Mouse (Mus musculus) CH12.LX (cell line): ENCODE measurements around the gene Hpn. TPM values are rescaled to one million over a fixed set of nuclear protein-coding genes. Genes with fewer than 3 reads are reported as not detected.

ENCODE experiments used
- DNase-seq: peaks from one replicate; pipeline ENCODE4 v3.0.0-alpha.2; 2013; ENCODE audit errors: extremely low read depth
- H3K27ac ChIP-seq: 2 replicates; pipeline ENCODE4 v1.5.1; 2012; ENCODE audit warnings: low read depth, mild to moderate bottlenecking, control low read depth, moderate library complexity; ENCODE audit not compliant: insufficient read depth
- H3K27me3 ChIP-seq: replicated peaks from 2 replicates; pipeline ENCODE3; 2012; ENCODE audit warnings: inconsistent platforms
- H3K36me3 ChIP-seq, 2 experiments: replicated peaks in 1 of 2; 2 replicates each; pipeline versions ENCODE3 to v1.6.1; 2012; ENCODE audit warnings: inconsistent platforms in 1 of 2, low read length in 1 of 2, mild to moderate bottlenecking in 1 of 2, mixed read lengths in 1 of 2, moderate library complexity in 1 of 2; ENCODE audit not compliant: control insufficient read depth in 1 of 2, insufficient read depth in 1 of 2
- H3K4me1 ChIP-seq, 2 experiments: 2 replicates each; pipeline ENCODE4 v1.6.1; 2012; ENCODE audit warnings: inconsistent platforms in 1 of 2, moderate library complexity in 1 of 2; ENCODE audit not compliant: insufficient read depth in 2 of 2, control insufficient read depth in 1 of 2
- H3K4me2 ChIP-seq: 2 replicates; pipeline ENCODE4 v1.6.1; 2012; ENCODE audit warnings: low read depth, mild to moderate bottlenecking, control low read depth; ENCODE audit not compliant: poor library complexity, insufficient read depth, severe bottlenecking
- H3K4me3 ChIP-seq, 3 experiments: fragments of 150-350 bp in 1 of 3; sonication (generic) in 1 of 3; replicated peaks in 1 of 3; 2 replicates each; pipeline versions ENCODE3 to v1.5.1; 2011 to 2012; ENCODE audit warnings: low read depth in 2 of 3, low read length in 2 of 3, mild to moderate bottlenecking in 2 of 3, moderate library complexity in 2 of 3, control low read depth in 1 of 3, improper control_type of control experiment in 1 of 3, inconsistent platforms in 1 of 3, mixed read lengths in 1 of 3; ENCODE audit not compliant: poor library complexity in 1 of 3
- H3K79me2 ChIP-seq: replicated peaks from 2 replicates; pipeline ENCODE4 v1.6.1; 2012; ENCODE audit warnings: mild to moderate bottlenecking, moderate library complexity; ENCODE audit not compliant: control insufficient read depth, poor library complexity, insufficient read depth, severe bottlenecking; ENCODE audit errors: extremely low read depth
- H3K9ac ChIP-seq: 2 replicates; pipeline ENCODE4 v1.6.1; 2012; ENCODE audit warnings: low read depth, mild to moderate bottlenecking, control low read depth, moderate library complexity; ENCODE audit not compliant: insufficient read depth
- H3K9me3 ChIP-seq: replicated peaks from 2 replicates; pipeline ENCODE3; 2012; ENCODE audit warnings: low read length, inconsistent platforms, mixed read lengths
- BHLHE40 ChIP-seq: IDR thresholded peaks from 2 replicates; pipeline ENCODE4 v1.6.1; 2011; ENCODE audit warnings: mild to moderate bottlenecking, low read depth, low read length, improper control_type of control experiment
- CHD1 ChIP-seq: IDR thresholded peaks from 2 replicates; pipeline ENCODE4 v1.6.1; 2012; ENCODE audit warnings: low read depth, low read length, improper control_type of control experiment, inconsistent platforms
- CTCF ChIP-seq, 2 experiments: IDR thresholded peaks in 1 of 2; conservative IDR thresholded peaks in 1 of 2; 2 replicates each; pipeline ENCODE4 v1.5.1; 2011 to 2012; ENCODE audit warnings: low read depth in 2 of 2, low read length in 2 of 2, improper control_type of control experiment in 1 of 2, inconsistent platforms in 1 of 2, mild to moderate bottlenecking in 1 of 2, moderate library complexity in 1 of 2
- E2F4 ChIP-seq: IDR thresholded peaks from 2 replicates; pipeline ENCODE4 v1.6.1; 2011; ENCODE audit warnings: low read depth, low read length, improper control_type of control experiment; ENCODE audit not compliant: insufficient replicate concordance
- ELF1 ChIP-seq: IDR thresholded peaks from 2 replicates; pipeline ENCODE4 v1.6.1; 2014; ENCODE audit warnings: low read depth, mild to moderate bottlenecking, inconsistent platforms, low read length, improper control_type of control experiment
- EP300 ChIP-seq: IDR thresholded peaks from 2 replicates; pipeline ENCODE4 v1.6.1; 2011; ENCODE audit warnings: low read length, improper control_type of control experiment
- GABPA ChIP-seq: IDR thresholded peaks from 2 replicates; pipeline ENCODE4 v1.6.1; 2012; ENCODE audit warnings: low read depth, low read length, improper control_type of control experiment, inconsistent platforms; ENCODE audit not compliant: insufficient replicate concordance
- IRF4 ChIP-seq: IDR thresholded peaks from 2 replicates; pipeline ENCODE4 v1.6.1; 2014; ENCODE audit warnings: low read depth, mild to moderate bottlenecking, inconsistent platforms, low read length, improper control_type of control experiment
- JUN ChIP-seq: IDR thresholded peaks from 2 replicates; pipeline ENCODE4 v1.6.1; 2011; ENCODE audit warnings: low read depth, mild to moderate bottlenecking, low read length, improper control_type of control experiment, moderate library complexity; ENCODE audit not compliant: insufficient read depth
- MAX ChIP-seq: IDR thresholded peaks from 2 replicates; pipeline ENCODE4 v1.6.1; 2011; ENCODE audit warnings: low read length, improper control_type of control experiment
- MAZ ChIP-seq: IDR thresholded peaks from 2 replicates; pipeline ENCODE4 v1.6.1; 2012; ENCODE audit warnings: low read depth, mild to moderate bottlenecking, inconsistent platforms, low read length, improper control_type of control experiment, moderate library complexity
- MXI1 ChIP-seq: IDR thresholded peaks from 2 replicates; pipeline ENCODE4 v1.6.1; 2011; ENCODE audit warnings: mild to moderate bottlenecking, low read depth, low read length, improper control_type of control experiment
- MYC ChIP-seq: IDR thresholded peaks from 2 replicates; pipeline ENCODE4 v1.6.1; 2011; ENCODE audit warnings: low read depth, mild to moderate bottlenecking, improper control_type of control experiment, low read length
- NELFE ChIP-seq: IDR thresholded peaks from 2 replicates; pipeline ENCODE4 v1.6.1; 2011; ENCODE audit warnings: low read depth, low read length, improper control_type of control experiment
- PAX5 ChIP-seq: IDR thresholded peaks from 2 replicates; pipeline ENCODE4 v1.6.1; 2012; ENCODE audit warnings: low read length, inconsistent platforms, mixed read lengths
- POLR2AphosphoS2 ChIP-seq: IDR thresholded peaks from 2 replicates; pipeline ENCODE4 v1.6.1; 2011; ENCODE audit warnings: low read depth, low read length, improper control_type of control experiment
- RAD21 ChIP-seq: IDR thresholded peaks from 2 replicates; pipeline ENCODE4 v1.6.1; 2011; ENCODE audit warnings: low read depth, mild to moderate bottlenecking, low read length, improper control_type of control experiment, moderate library complexity
- SMC3 ChIP-seq: IDR thresholded peaks from 2 replicates; pipeline ENCODE4 v1.6.1; 2011; ENCODE audit warnings: low read depth, low read length, improper control_type of control experiment
- TCF12 ChIP-seq: IDR thresholded peaks from 2 replicates; pipeline ENCODE4 v1.6.1; 2014; ENCODE audit warnings: low read depth, mild to moderate bottlenecking, inconsistent platforms, low read length, improper control_type of control experiment
- USF1 ChIP-seq: IDR thresholded peaks from 2 replicates; pipeline ENCODE4 v1.6.1; 2014; ENCODE audit warnings: low read depth, mild to moderate bottlenecking, inconsistent platforms, low read length, improper control_type of control experiment
- ZMIZ1 ChIP-seq: IDR thresholded peaks from 2 replicates; pipeline ENCODE4 v1.6.1; 2012; ENCODE audit warnings: low read depth, mild to moderate bottlenecking, inconsistent platforms, low read length, improper control_type of control experiment
- dilution Hi-C: fragments of 300-500 bp; cut with MboI; formaldehyde crosslinking; loops from 2 replicates; pipeline ENCODE4 v1.14.3; 2020; ENCODE audit warnings: low sequenced_read_pairs; ENCODE audit not compliant: extremely low pct_unique_long_range_greater_than_20kb, extremely low pct_ligation_motif_present
- in situ Hi-C: fragments of 300-500 bp; cut with MboI; formaldehyde crosslinking; loops from 3 replicates; pipeline ENCODE4 v1.14.3; 2019; ENCODE audit warnings: low sequenced_read_pairs, low pct_ligation_motif_present, low pct_unique_long_range_greater_than_20kb, mixed read lengths
- polyA plus RNA-seq: library from polyadenylated mRNA; unstranded; fragments of >175 nt; gene quantifications from 2 replicates; pipeline ENCODE4 v1.2.1, GENCODE M21; 2012; ENCODE audit warnings: low read depth; ENCODE audit not compliant: insufficient read length
- total RNA-seq, 2 experiments: library from RNA; depleted of rRNA; stranded (reverse); fragments of 300-350 nt in 1 of 2; fragments of >200 nt in 1 of 2; gene quantifications; 2 replicates each; pipeline ENCODE4 v1.2.3; 2012 to 2014

Hpn gene
- total and polyA plus RNA-seq, 3 experiments, result 3.0 to 16.7 (median 8.7) TPM

- Histone ChIP-seq H3K36me3 (no peaks in the 10 kb centered on the region), H3K4me2 (no peak overlapping the region), H3K79me2 (no peaks in the 10 kb centered on the region), H3K9me3 (peaks cover 6% of the 10 kb centered on the region), H3K4me1 (peaks cover 0 to 4% of the 10 kb centered on the region in 2 experiments; a peak in 1 of 4 replicates), H3K9ac (no peak overlapping the region), H3K4me3 (no peak overlapping the region), H3K27ac (no peak overlapping the region), H3K27me3 (peaks cover 22% of the 10 kb centered on the region)
- in situ Hi-C loops, result no loop called here
- dilution Hi-C loops, result no loop called here
- peak; percentile 59 for DNase-seq
- TF ChIP-seq RAD21 (peak; percentile 79), GABPA (no peak), CTCF (conservative IDR thresholded peaks at IDR 0.05 in 1 of 2, IDR thresholded peaks at IDR 0.05 in 1 of 2; ENCODE audit: low read depth in 2 of 2, low read length in 2 of 2) (peak; percentile 62 to 79), JUN (no peak), SMC3 (peak; percentile 61)
Observed at GRCm38 (mm10) chr7:31077885-31078445, 37.1 kb downstream of the Hpn start.

- DNase-seq, result no peak
- no peaks in the 10 kb centered on the region for H3K4me1 ChIP-seq
- H3K27me3 ChIP-seq, result peaks cover 25% of the 10 kb centered on the region
- H3K79me2 ChIP-seq, result no peaks in the 10 kb centered on the region
- no peak for TF ChIP-seq MXI1
- no peak for TF ChIP-seq ELF1
- no peak for TF ChIP-seq MAZ
- TF ChIP-seq EP300, result no peak
- TF ChIP-seq CHD1, result no peak
- no peak for TF ChIP-seq ZMIZ1
- no peak for TF ChIP-seq IRF4
- TF ChIP-seq USF1, result no peak
- no peak for TF ChIP-seq MAX
- no peak for TF ChIP-seq NELFE
- TF ChIP-seq RAD21, result no peak
- no peak for TF ChIP-seq BHLHE40
- no peak for TF ChIP-seq PAX5
- TF ChIP-seq POLR2AphosphoS2, result no peak
- no peak for TF ChIP-seq MYC
- TF ChIP-seq E2F4, result no peak
- no peak for TF ChIP-seq TCF12
- in situ Hi-C loops, result no loop called here
- peaks cover 8% of the 10 kb centered on the region for H3K9me3 ChIP-seq
- no peak overlapping the region for H3K4me2 ChIP-seq
- H3K27ac ChIP-seq, result no peak overlapping the region
- H3K4me3 ChIP-seq, result no peak overlapping the region
- no peaks in the 10 kb centered on the region for H3K36me3 ChIP-seq
- dilution Hi-C loops, result no loop called here
- H3K9ac ChIP-seq, result no peak overlapping the region
Observed at GRCm38 (mm10) chr7:31077470-31077869, 37.6 kb downstream of the Hpn start.
